Mouse (Mus musculus) testis, adult 2 months (tissue): ENCODE results near the gene Ccnt2. TPM values are rescaled to one million over a fixed set of nuclear protein-coding genes. Genes with fewer than 3 reads are reported as not detected.
A peak's percentile ranks its signal among the peaks of the same experiment; 100 is the strongest.

Experiments used
- H3K27ac ChIP-seq: fragments of 200-500 bp; 2 replicates; pipeline ENCODE4 v1.5.1; 2012; ENCODE audit warnings: low read depth, low read length; ENCODE audit not compliant: control insufficient read depth, insufficient read depth
- H3K27me3 ChIP-seq: fragments of 200-500 bp; 2 replicates; pipeline ENCODE4 v1.6.1; 2012; ENCODE audit warnings: mild to moderate bottlenecking, low read length, moderate library complexity; ENCODE audit not compliant: control insufficient read depth, insufficient read depth
- H3K36me3 ChIP-seq: fragments of 200-500 bp; 2 replicates; pipeline ENCODE4 v1.6.1; 2012; ENCODE audit warnings: mild to moderate bottlenecking, low read length; ENCODE audit not compliant: control insufficient read depth, insufficient read depth
- H3K4me1 ChIP-seq: fragments of 200-500 bp; 2 replicates; pipeline ENCODE4 v1.6.1; 2012; ENCODE audit warnings: low read length; ENCODE audit not compliant: control insufficient read depth, insufficient read depth
- H3K4me3 ChIP-seq: fragments of 200-500 bp; 2 replicates; pipeline ENCODE4 v1.5.1; 2012; ENCODE audit warnings: low read depth, mild to moderate bottlenecking, low read length, moderate library complexity, mixed read lengths; ENCODE audit not compliant: control insufficient read depth
- CTCF ChIP-seq: fragments of 200-500 bp; IDR thresholded peaks from 2 replicates; pipeline ENCODE4 v1.5.1; 2012; ENCODE audit warnings: low read depth, mild to moderate bottlenecking, inconsistent platforms, low read length, moderate library complexity; ENCODE audit not compliant: control insufficient read depth, insufficient read depth, insufficient replicate concordance
- POLR2A ChIP-seq: fragments of 200-500 bp; IDR thresholded peaks from 2 replicates; pipeline ENCODE4 v1.6.1; 2012; ENCODE audit warnings: low read depth, mild to moderate bottlenecking, inconsistent platforms, low read length, moderate library complexity; ENCODE audit not compliant: control insufficient read depth
- polyA plus RNA-seq: library from polyadenylated mRNA; depleted of rRNA; stranded (reverse); fragments of >200 nt; gene quantifications from 2 replicates; pipeline ENCODE4 v1.2.3, GENCODE M21; 2012

Ccnt2 gene
- polyA plus RNA-seq, 1 experiment, result 10.9 TPM

- no peak for TF ChIP-seq CTCF
- no peak for TF ChIP-seq POLR2A
- H3K36me3 ChIP-seq, result no peaks in the 10 kb centered on the region
- peaks cover 4% of the 10 kb centered on the region; the same call in 1 of the 2 replicates for H3K4me1 ChIP-seq
- peak overlapping the region; percentile 29; the same call in 1 of the 2 replicates for H3K4me3 ChIP-seq
- H3K27me3 ChIP-seq, result no peaks in the 10 kb centered on the region
- no peak overlapping the region for H3K27ac ChIP-seq
These were observed 1.3 kb downstream of the Ccnt2 start for GRCm38 (mm10) chr1:127775206-127775720.

- Histone ChIP-seq H3K27ac (no peak overlapping the region), H3K27me3 (no peaks in the 10 kb centered on the region), H3K4me1 (peaks cover 4% of the 10 kb centered on the region; the same call in 1 of the 2 replicates), H3K4me3 (no peak overlapping the region), H3K36me3 (no peaks in the 10 kb centered on the region)
- no peak for TF ChIP-seq CTCF
- no peak for TF ChIP-seq POLR2A
These were observed 2.3 kb downstream of the Ccnt2 start for GRCm38 (mm10) chr1:127776246-127776645.

GRCm38 (mm10) chr1:127778611-127779010, 4.6 kb downstream of the Ccnt2 start:
- TF ChIP-seq POLR2A (no peak), CTCF (no peak)
- Histone ChIP-seq H3K36me3 (no peaks in the 10 kb centered on the region), H3K27ac (no peak overlapping the region), H3K27me3 (no peaks in the 10 kb centered on the region), H3K4me3 (no peak overlapping the region), H3K4me1 (peaks cover 2% of the 10 kb centered on the region; the same call in 1 of the 2 replicates)

GRCm38 (mm10) chr1:127780142-127780541, 6.2 kb downstream of the Ccnt2 start:
- TF ChIP-seq POLR2A, result no peak
- TF ChIP-seq CTCF, result no peak
- H3K4me3 ChIP-seq, result no peak overlapping the region
- H3K36me3 ChIP-seq, result no peaks in the 10 kb centered on the region
- H3K27ac ChIP-seq, result no peak overlapping the region
- peaks cover 2% of the 10 kb centered on the region; the same call in 1 of the 2 replicates for H3K4me1 ChIP-seq
- H3K27me3 ChIP-seq, result no peaks in the 10 kb centered on the region

GRCm38 (mm10) chr1:127780849-127781248, 6.9 kb downstream of the Ccnt2 start:
- H3K4me1 ChIP-seq, result no peaks in the 10 kb centered on the region
- TF ChIP-seq POLR2A (no peak), CTCF (no peak)
- H3K27ac ChIP-seq, result no peak overlapping the region
- no peaks in the 10 kb centered on the region for H3K27me3 ChIP-seq
- H3K4me3 ChIP-seq, result no peak overlapping the region
- H3K36me3 ChIP-seq, result no peaks in the 10 kb centered on the region

GRCm38 (mm10) chr1:127783862-127784261, 9.9 kb downstream of the Ccnt2 start:
- no peaks in the 10 kb centered on the region for H3K36me3 ChIP-seq
- TF ChIP-seq CTCF, result no peak
- TF ChIP-seq POLR2A, result no peak
- no peaks in the 10 kb centered on the region for H3K4me1 ChIP-seq
- no peaks in the 10 kb centered on the region for H3K27me3 ChIP-seq
- H3K27ac ChIP-seq, result no peak overlapping the region
- H3K4me3 ChIP-seq, result no peak overlapping the region

GRCm38 (mm10) chr1:127785882-127786281, 11.9 kb downstream of the Ccnt2 start:
- Histone ChIP-seq H3K27ac (no peak overlapping the region), H3K4me1 (no peaks in the 10 kb centered on the region)

More at GRCm38 (mm10) chr1:127785882-127786281, 11.9 kb downstream of the Ccnt2 start:
- no peaks in the 10 kb centered on the region for H3K36me3 ChIP-seq
- TF ChIP-seq CTCF (no peak), POLR2A (no peak)
- H3K27me3 ChIP-seq, result no peaks in the 10 kb centered on the region
- no peak overlapping the region for H3K4me3 ChIP-seq
